Mouse (Mus musculus): ENCODE measurements at regions not wholly inside any gene's neighbourhood (a gene's known extent, or its start where the extent isn't known, plus 50 kb on each side); places are given as distances from the start of the nearest gene placed in this dataset.

GRCm38 (mm10) chr12:49732351-49732750 lies 347.4 kb downstream of the Gm43517 start:
- no peak for DNase-seq (ENCODE audit: low read depth, low spot score)

- DNase-seq (ENCODE audit: low read depth, low spot score), result no peak
These were observed 352.1 kb downstream of the Gm43517 start for GRCm38 (mm10) chr12:49737100-49737499.

DNA sequence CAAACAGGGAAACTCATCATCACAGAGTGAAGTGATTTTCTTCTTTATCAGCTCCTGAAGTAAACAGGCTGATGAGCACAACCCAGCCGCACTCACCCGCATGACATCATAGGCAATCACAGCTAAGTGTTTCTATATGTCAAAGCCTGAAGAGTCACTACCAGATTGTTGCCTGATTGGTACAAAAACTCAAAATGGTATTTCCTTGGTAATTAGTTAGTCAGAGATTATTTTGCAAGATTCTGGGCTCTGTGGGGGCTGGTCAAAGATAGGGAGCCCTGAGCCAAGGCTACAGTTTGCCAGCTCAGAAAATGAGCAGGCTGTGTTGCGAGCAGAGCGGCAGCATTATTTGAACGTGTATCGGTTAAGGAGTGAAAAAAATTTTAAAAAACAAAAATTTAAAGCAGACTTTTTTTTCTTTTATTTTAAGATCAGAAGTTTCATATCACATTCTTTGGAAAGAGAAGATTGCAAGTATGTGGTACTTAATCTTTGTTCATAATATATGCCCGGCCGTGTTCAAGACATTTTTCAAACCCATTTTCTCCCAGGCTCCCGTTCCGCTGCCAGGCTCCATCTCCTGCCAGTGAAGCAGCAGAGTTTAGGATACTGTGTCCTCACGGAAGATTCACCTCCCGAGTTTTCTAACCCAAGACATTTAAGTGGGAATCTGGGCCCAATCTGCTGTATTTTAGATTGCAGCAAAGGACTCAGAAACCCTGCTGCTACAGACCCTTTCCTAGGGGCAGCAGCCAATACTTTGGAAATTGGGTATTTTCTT lies 355.2 kb downstream of the Gm43517 start:
- DNase-seq (ENCODE audit: low read depth, low spot score), result no peak

- no peak for DNase-seq (ENCODE audit: low read depth, low spot score)
These were observed 358.4 kb downstream of the Gm43517 start for GRCm38 (mm10) chr12:49743402-49743801.

- DNase-seq (ENCODE audit: low read depth, low spot score), result no peak
These were observed 362.1 kb downstream of the Gm43517 start for GRCm38 (mm10) chr12:49747081-49747480.

DNA sequence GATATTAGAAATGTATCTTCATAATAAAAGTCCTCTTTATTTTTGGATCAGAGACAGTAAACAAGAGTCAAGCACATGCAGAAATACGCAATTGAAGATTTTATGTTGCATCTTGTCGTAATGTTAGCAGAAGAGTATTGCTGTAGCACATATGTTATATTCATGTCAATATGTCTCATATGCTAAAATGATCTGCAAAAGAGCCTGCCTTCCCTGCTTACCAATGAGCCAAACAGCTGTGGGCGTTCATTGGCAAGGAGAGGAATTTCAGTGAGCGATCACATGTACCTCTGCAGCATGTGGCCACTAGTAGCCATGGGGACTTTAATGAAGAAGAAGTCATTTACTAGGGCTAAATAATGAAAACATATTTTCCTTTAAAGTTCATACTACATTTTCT lies 373.4 kb downstream of the Gm43517 start:
- DNase-seq (ENCODE audit: low read depth, low spot score), result no peak

GRCm38 (mm10) chr12:49764541-49764940 lies 379.6 kb downstream of the Gm43517 start:
- DNase-seq (ENCODE audit: low read depth, low spot score), result no peak

GRCm38 (mm10) chr12:49808341-49808740 lies 423.4 kb downstream of the Gm43517 start:
- no peak for DNase-seq (ENCODE audit: low read depth, low spot score)

- DNase-seq (ENCODE audit: low read depth, low spot score), result no peak
These were observed 429.7 kb downstream of the Gm43517 start for GRCm38 (mm10) chr12:49814653-49815052.

DNA sequence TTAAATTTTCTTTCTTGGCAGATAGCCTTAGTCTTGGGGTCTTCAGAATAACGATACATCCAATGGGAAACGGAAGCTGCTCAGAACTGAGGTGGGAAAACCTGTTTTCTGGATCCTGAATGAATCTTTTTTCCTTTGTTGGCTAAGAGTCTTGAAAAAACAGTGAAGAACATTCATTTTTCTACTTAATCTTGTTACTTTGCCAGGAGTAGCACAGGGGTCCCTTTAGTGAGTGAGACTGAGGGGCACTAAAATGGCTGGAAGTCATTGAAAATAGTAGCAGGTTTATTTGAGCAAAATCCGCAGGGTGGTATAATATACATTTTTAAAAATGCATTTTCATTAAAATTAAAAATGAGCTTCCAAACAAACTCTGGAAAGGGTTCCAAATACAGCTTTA lies 442.8 kb downstream of the Gm43517 start:
- DNase-seq (ENCODE audit: low read depth, low spot score), result no peak

DNA sequence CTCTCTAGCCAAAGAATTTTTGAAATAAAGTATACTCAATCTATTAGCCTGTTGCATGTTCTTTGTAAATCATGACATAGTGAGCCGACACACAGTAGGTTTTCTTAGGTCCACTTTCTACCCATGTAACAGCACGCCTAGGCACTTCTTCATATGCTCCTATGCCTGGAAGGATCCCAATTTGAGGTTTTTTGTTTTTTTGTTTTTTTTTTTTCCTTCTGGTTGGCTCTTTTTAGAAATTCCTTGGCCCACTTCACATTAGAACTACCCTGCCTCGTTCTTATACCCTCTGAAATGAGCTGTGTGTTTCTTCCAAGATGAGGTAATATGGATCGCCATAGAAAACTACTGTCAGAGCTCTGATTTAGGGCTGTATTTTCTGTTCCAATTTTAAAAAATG lies 443.6 kb downstream of the Gm43517 start:
- no peak for DNase-seq (ENCODE audit: low read depth, low spot score)

- DNase-seq (ENCODE audit: low read depth, low spot score), result no peak
These were observed 445.7 kb downstream of the Gm43517 start for GRCm38 (mm10) chr12:49830665-49831064.

DNA sequence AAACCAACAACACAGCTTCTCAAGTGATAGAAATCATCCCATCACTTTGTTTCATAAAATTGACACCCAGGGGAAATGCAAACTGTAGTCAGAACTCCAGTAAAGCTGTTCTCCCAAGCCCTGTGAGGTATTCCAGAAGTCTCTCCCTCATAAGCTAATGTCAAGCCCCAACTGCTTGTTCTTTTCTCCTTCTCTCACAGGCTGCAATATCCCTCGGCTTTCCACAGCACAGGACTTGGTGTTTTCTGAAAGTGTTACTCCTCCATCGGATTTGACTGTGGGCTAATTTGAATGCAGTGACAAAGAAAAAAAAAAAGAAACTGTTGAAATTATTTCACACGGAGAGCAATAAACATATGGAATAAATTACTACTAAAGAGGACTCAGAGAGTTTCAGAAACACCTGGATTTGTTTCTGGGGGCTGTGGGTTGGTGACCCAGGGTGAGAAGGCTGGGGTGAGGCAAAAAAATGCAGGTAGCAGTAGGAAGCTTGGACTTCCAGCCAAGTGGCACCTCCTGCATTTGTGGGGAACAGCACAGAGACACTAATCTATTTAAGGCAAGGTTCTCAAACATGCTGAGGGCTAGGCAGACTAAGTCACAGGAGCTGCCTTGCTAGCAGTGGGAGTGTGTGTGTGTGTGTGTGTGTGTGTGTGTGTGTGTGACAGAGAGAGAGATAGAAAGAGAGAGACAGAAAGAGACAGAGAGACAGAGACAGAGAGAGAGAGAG lies 447.3 kb downstream of the Gm43517 start:
- no peak for DNase-seq (ENCODE audit: low read depth, low spot score)

DNA sequence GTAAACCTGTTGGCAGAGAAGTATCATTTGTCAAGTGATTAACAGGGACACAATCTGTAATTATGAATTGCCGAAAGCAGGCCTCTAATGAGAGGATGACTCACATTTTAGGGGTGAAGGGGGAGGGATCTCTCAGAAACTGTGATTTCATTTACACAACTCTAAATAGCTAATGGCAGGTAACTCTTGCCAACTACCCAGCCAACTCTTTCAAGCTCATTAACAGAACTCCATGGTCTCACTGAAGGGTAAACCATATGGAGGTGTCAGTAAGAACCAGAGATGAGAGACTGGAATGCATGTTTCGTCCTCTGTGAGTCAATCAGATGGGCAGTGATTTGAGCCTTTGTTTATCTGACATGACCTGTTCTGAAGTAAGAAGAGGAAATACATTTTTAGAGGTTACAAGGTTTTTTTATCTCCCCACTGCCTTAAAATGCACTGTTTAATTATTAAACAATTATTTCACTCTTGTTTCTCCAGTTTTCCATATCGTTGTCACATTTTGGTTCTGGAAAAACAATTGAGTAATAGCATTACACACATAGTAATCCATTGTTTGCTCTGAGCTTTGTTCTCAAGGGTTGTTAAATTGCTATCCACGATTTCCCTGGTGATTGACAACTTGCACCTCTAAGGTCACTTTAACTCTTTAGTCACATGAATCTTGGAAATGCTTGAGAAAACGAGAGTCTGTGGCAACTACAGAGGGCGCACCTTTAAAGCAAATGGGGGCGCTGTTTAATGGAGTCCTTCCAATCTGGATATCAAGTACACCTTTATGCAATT lies 451.5 kb downstream of the Gm43517 start:
- DNase-seq (ENCODE audit: low read depth, low spot score), result no peak

GRCm38 (mm10) chr12:49885507-49885906 lies 500.5 kb downstream of the Gm43517 start:
- DNase-seq (ENCODE audit: low read depth, low spot score), result no peak

GRCm38 (mm10) chr12:49887246-49887645 lies 502.3 kb downstream of the Gm43517 start:
- DNase-seq (ENCODE audit: low read depth, low spot score), result no peak

DNA sequence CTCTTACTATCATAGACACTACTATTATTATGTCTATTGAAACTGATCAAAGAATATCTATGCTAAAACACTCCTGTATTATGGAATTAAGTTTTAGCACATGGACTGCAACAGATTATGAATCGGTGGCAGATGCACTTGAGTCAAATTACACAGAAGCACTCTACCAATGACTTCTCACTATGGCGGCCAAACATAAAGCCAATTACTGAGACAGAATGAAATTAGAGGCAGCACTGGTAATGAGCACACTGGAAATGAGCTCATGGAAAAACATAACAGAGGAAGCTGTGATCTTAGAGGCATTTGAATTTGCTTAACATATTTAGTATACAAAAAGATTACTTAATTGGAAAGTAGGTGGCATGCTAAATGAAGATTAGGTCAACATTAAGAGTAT lies 512.8 kb downstream of the Gm43517 start:
- DNase-seq (ENCODE audit: low read depth, low spot score), result no peak

DNA sequence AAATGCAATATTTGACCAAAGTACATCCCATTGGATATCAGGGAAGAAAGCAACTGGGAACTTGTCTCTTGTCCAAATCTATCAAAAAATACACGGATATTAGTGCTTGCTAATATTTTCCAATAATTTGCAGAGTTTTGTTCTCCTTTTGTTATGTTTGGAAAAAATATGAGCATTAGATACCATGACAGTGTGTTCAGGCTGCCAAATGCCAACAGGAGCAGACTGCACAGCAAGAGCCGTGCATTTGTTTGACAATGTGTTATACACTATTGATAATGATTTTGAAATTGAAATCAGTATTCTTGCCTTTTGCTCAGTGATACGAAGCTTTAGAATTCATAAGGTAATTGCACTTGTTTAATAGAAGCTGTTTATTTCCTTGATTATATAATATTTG lies 530.7 kb downstream of the Gm43517 start:
- no peak for DNase-seq (ENCODE audit: low read depth, low spot score)

- DNase-seq (ENCODE audit: low read depth, low spot score), result no peak
These were observed 536.6 kb downstream of the Gm43517 start for GRCm38 (mm10) chr12:49921608-49922007.

GRCm38 (mm10) chr12:49940818-49941217 lies 555.8 kb downstream of the Gm43517 start:
- no peak for DNase-seq (ENCODE audit: low read depth, low spot score)

GRCm38 (mm10) chr12:49944911-49945627 lies 560.1 kb downstream of the Gm43517 start:
- no peak for DNase-seq (ENCODE audit: low read depth, low spot score)
